Mouse (Mus musculus) kidney, adult 2 months (tissue): ENCODE data around the gene Ankrd52.

Experiments used
- CTCF ChIP-seq: fragments of 200-500 bp; conservative IDR thresholded peaks from 2 replicates; pipeline ENCODE4 v1.5.1; 2011; ENCODE audit warnings: low read depth, mild to moderate bottlenecking, control low read depth, low read length, moderate library complexity, mixed read lengths; ENCODE audit not compliant: insufficient read depth, insufficient read length
- POLR2A ChIP-seq: fragments of 200-500 bp; IDR thresholded peaks from one replicate; pipeline ENCODE4 v1.6.1; 2011; ENCODE audit warnings: low read depth, low read length, control low read depth

DNA sequence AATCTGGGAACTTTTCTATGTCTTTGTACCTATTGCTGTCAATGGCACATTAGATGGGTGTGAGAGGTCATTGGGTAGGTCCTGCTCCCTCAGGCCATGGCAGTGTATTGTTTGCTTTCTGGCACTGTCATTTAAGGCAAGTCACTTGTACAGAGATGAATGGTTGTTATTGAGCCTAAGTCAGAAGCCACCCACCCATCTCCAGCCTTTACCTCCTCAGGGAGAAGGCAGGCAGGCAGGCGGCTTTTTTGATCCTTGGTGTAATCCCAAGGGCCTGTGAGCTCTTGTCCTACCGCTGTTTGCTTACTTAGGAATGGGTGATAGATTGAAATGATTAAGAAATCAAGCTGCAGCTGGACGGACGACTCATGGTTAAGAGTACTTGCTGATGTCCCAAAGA, 52.5 kb downstream of the Ankrd52 start:
- TF ChIP-seq CTCF (no peak), POLR2A (no peak)
